Mouse (Mus musculus) ES-Bruce4 (cell line): Measurements from ENCODE around the gene Psmc3ip. TPM values are rescaled to one million over a fixed set of nuclear protein-coding genes. Genes with fewer than 3 reads are reported as not detected.

Source experiments
- H3K27ac ChIP-seq: 2 replicates; pipeline ENCODE4 v1.5.1; 2012; ENCODE audit warnings: low read length, inconsistent platforms; ENCODE audit not compliant: insufficient read depth
- H3K27me3 ChIP-seq: 2 replicates; pipeline ENCODE4 v1.6.1; 2012; ENCODE audit warnings: mild to moderate bottlenecking, low read length, inconsistent platforms; ENCODE audit not compliant: control insufficient read depth, poor library complexity, insufficient read depth, severe bottlenecking
- H3K36me3 ChIP-seq: 2 replicates; pipeline ENCODE4 v1.6.1; 2012; ENCODE audit warnings: inconsistent platforms, mild to moderate bottlenecking, low read length, moderate library complexity; ENCODE audit not compliant: control insufficient read depth, poor library complexity, insufficient read depth, severe bottlenecking
- H3K4me1 ChIP-seq: one replicate; pipeline ENCODE4 v1.8.1; 2011; ENCODE audit warnings: low read length; ENCODE audit not compliant: control insufficient read depth, insufficient read depth
- H3K4me3 ChIP-seq: 2 replicates; pipeline ENCODE4 v1.5.1; 2011; ENCODE audit warnings: low read depth, mild to moderate bottlenecking, low read length
- H3K9ac ChIP-seq: 2 replicates; pipeline ENCODE4 v1.6.1; 2012; ENCODE audit warnings: low read depth, mild to moderate bottlenecking, inconsistent platforms; ENCODE audit not compliant: poor library complexity, severe bottlenecking
- H3K9me3 ChIP-seq: replicated peaks from 2 replicates; pipeline ENCODE4 v1.6.1; 2012; ENCODE audit warnings: mild to moderate bottlenecking, low read length, inconsistent platforms; ENCODE audit not compliant: control insufficient read depth, poor library complexity, insufficient read depth, severe bottlenecking
- CTCF ChIP-seq: IDR thresholded peaks from one replicate; pipeline ENCODE4 v1.8.1; 2011; ENCODE audit warnings: low read depth, low read length
- EP300 ChIP-seq: IDR thresholded peaks from 2 replicates; pipeline ENCODE4 v1.6.1; 2011; ENCODE audit warnings: low read depth, low read length; ENCODE audit not compliant: insufficient read depth
- POLR2A ChIP-seq: IDR thresholded peaks from one replicate; pipeline ENCODE4 v1.8.1; 2011; ENCODE audit warnings: low read length; ENCODE audit not compliant: insufficient read depth
- polyA plus RNA-seq: library from polyadenylated mRNA; stranded (reverse); fragments of >200 nt; gene quantifications from 2 replicates; pipeline ENCODE4 v1.2.4, GENCODE M21; 2011; ENCODE audit warnings: low read depth; ENCODE audit not compliant: missing spikeins, insufficient read depth, insufficient read length

Psmc3ip gene
- 35.1 and 35.3 TPM in 2 replicates for polyA plus RNA-seq

- Histone ChIP-seq H3K27me3 (no peaks in the 10 kb centered on the region), H3K27ac (peak within 1 kb of the TSS; percentile 55; the same call in 1 of the 2 replicates), H3K36me3 (peaks cover 57% of the 10 kb centered on the region), H3K4me3 (peak within 1 kb of the TSS; percentile 97), H3K9ac (peak within 1 kb of the TSS; percentile 91), H3K9me3 (no peaks in the 10 kb centered on the region), H3K4me1 (no peaks in the 10 kb centered on the region)
- TF ChIP-seq EP300 (no peak), POLR2A (no peak), CTCF (peak; percentile 70)
These were observed at the start of gene Psmc3ip for GRCm38 (mm10) chr11:101095314-101096024. TSS of gene Psmc3ip (minus strand) at chr11:101095436.

- no peaks in the 10 kb centered on the region for H3K36me3 ChIP-seq
- H3K9me3 ChIP-seq = no peaks in the 10 kb centered on the region
- peak overlapping the region; percentile 35 for H3K27ac ChIP-seq
- TF ChIP-seq POLR2A = no peak
- TF ChIP-seq CTCF = no peak
- no peak for TF ChIP-seq EP300
- H3K4me1 ChIP-seq = no peaks in the 10 kb centered on the region
- peak overlapping the region; percentile 10 for H3K9ac ChIP-seq
- H3K4me3 ChIP-seq = peak overlapping the region; percentile 7
- no peaks in the 10 kb centered on the region for H3K27me3 ChIP-seq
These were observed 48.3 kb upstream of the Psmc3ip start for GRCm38 (mm10) chr11:101143338-101144225.

GRCm38 (mm10) chr11:101142215-101142967 lies 47.2 kb upstream of the Psmc3ip start:
- Histone ChIP-seq H3K4me1 (no peaks in the 10 kb centered on the region), H3K27me3 (no peaks in the 10 kb centered on the region), H3K9ac (no peak overlapping the region), H3K9me3 (no peaks in the 10 kb centered on the region), H3K27ac (no peak overlapping the region), H3K36me3 (no peaks in the 10 kb centered on the region), H3K4me3 (no peak overlapping the region)
- TF ChIP-seq CTCF = no peak
- no peak for TF ChIP-seq EP300
- TF ChIP-seq POLR2A = no peak

- Histone ChIP-seq H3K36me3 (no peaks in the 10 kb centered on the region), H3K4me3 (no peak overlapping the region), H3K4me1 (no peaks in the 10 kb centered on the region), H3K9ac (no peak overlapping the region), H3K27me3 (no peaks in the 10 kb centered on the region), H3K27ac (no peak overlapping the region), H3K9me3 (no peaks in the 10 kb centered on the region)
- TF ChIP-seq EP300 (no peak), POLR2A (no peak), CTCF (no peak)
These were observed 45.9 kb upstream of the Psmc3ip start for GRCm38 (mm10) chr11:101141088-101141487.

GRCm38 (mm10) chr11:101140164-101140819 lies 45.1 kb upstream of the Psmc3ip start:
- H3K9me3 ChIP-seq = no peaks in the 10 kb centered on the region
- H3K27me3 ChIP-seq = no peaks in the 10 kb centered on the region
- H3K4me1 ChIP-seq = no peaks in the 10 kb centered on the region
- TF ChIP-seq POLR2A (no peak), EP300 (no peak), CTCF (no peak)
- peak overlapping the region; percentile 27 for H3K9ac ChIP-seq
- H3K27ac ChIP-seq = no peak overlapping the region
- peak overlapping the region; percentile 52 for H3K4me3 ChIP-seq
- H3K36me3 ChIP-seq = no peaks in the 10 kb centered on the region
